Mouse (Mus musculus): ENCODE results near the gene Bhlhe40.

Bhlhe40 gene

GRCm38 (mm10) chr6:108663241-108664194 is 3.1 kb downstream of the Bhlhe40 start:
- no peak for DNase-seq

- no peak for DNase-seq
These were observed 4.2 kb downstream of the Bhlhe40 start for GRCm38 (mm10) chr6:108664533-108665150.

- no peak for DNase-seq
These were observed 5.2 kb downstream of the Bhlhe40 start for GRCm38 (mm10) chr6:108665587-108665986.

- no peak for DNase-seq
These were observed 6.4 kb downstream of the Bhlhe40 start for GRCm38 (mm10) chr6:108666648-108667488.

- no peak for DNase-seq
These were observed 7.2 kb downstream of the Bhlhe40 start for GRCm38 (mm10) chr6:108667599-108668021.

GRCm38 (mm10) chr6:108668321-108668786 is 7.9 kb downstream of the Bhlhe40 start:
- peak; percentile 54 for DNase-seq

GRCm38 (mm10) chr6:108670276-108670675 is 9.8 kb downstream of the Bhlhe40 start:
- no peak for DNase-seq

- DNase-seq, result no peak
These were observed 10.4 kb downstream of the Bhlhe40 start for GRCm38 (mm10) chr6:108670821-108671220.

GRCm38 (mm10) chr6:108672094-108672493 is 11.7 kb downstream of the Bhlhe40 start:
- DNase-seq, result no peak

GRCm38 (mm10) chr6:108674221-108674620 is 13.8 kb downstream of the Bhlhe40 start:
- no peak for DNase-seq

GRCm38 (mm10) chr6:108676783-108677340 is 16.4 kb downstream of the Bhlhe40 start:
- DNase-seq, result no peak

- DNase-seq, result no peak
These were observed 17.3 kb downstream of the Bhlhe40 start for GRCm38 (mm10) chr6:108677697-108678096.

- no peak for DNase-seq
These were observed 17.8 kb downstream of the Bhlhe40 start for GRCm38 (mm10) chr6:108678227-108678626.

GRCm38 (mm10) chr6:108680503-108680902 is 20.1 kb downstream of the Bhlhe40 start:
- DNase-seq, result no peak

- no peak for DNase-seq
These were observed 20.7 kb downstream of the Bhlhe40 start for GRCm38 (mm10) chr6:108681084-108681483.

- DNase-seq, result no peak
These were observed 22.7 kb downstream of the Bhlhe40 start for GRCm38 (mm10) chr6:108683140-108683539.

- DNase-seq, result no peak
These were observed 24.0 kb downstream of the Bhlhe40 start for GRCm38 (mm10) chr6:108684430-108684829.

GRCm38 (mm10) chr6:108685758-108686355 is 25.4 kb downstream of the Bhlhe40 start:
- DNase-seq, result no peak

- DNase-seq, result no peak
These were observed 26.5 kb downstream of the Bhlhe40 start for GRCm38 (mm10) chr6:108686930-108687329.

GRCm38 (mm10) chr6:108688344-108688743 is 27.9 kb downstream of the Bhlhe40 start:
- no peak for DNase-seq

- DNase-seq, result no peak
These were observed 32.6 kb downstream of the Bhlhe40 start for GRCm38 (mm10) chr6:108692986-108693385.
